Mouse (Mus musculus) heart, postnatal 25 days (tissue): Measurements from ENCODE around the gene Trim16. TPM values are rescaled to one million over a fixed set of nuclear protein-coding genes. Genes with fewer than 3 reads are reported as not detected.

Experiments
- DNase-seq: peaks from one replicate; pipeline ENCODE4 v3.0.0; 2022; ENCODE audit warnings: low spot score
- intact Hi-C: fragments of 180-260 bp; cut with DNase I; formaldehyde crosslinking; loops from one replicate; pipeline ENCODE4 v1.15.1; 2025
- total RNA-seq, 2 experiments: library from RNA; stranded (reverse); gene quantifications; 2 replicates each; pipeline ENCODE4 v1.2.3; 2021

Gene Trim16
- total RNA-seq, 2 experiments from 2014 or later: 5.4 to 6.5 TPM

- intact Hi-C loops: no loop called here
Observed at GRCm38 (mm10) chr11:62827135-62827534, 7.1 kb downstream of the Trim16 start.

GRCm38 (mm10) chr11:62827911-62828310, 7.9 kb downstream of the Trim16 start:
- intact Hi-C loops: no loop called here
- no peak for DNase-seq

More at GRCm38 (mm10) chr11:62827135-62827534, 7.1 kb downstream of the Trim16 start:
- no peak for DNase-seq

GRCm38 (mm10) chr11:62830387-62830786, 10.4 kb downstream of the Trim16 start:
- intact Hi-C loops: no loop called here
- DNase-seq: no peak

- intact Hi-C loops: no loop called here
- DNase-seq: no peak
Observed at GRCm38 (mm10) chr11:62831906-62832305, 11.9 kb downstream of the Trim16 start.

- intact Hi-C loops: no loop called here
- DNase-seq: no peak
Observed at GRCm38 (mm10) chr11:62844562-62844961, 24.5 kb downstream of the Trim16 start.

- no peak for DNase-seq
- intact Hi-C loops: no loop called here
Observed at GRCm38 (mm10) chr11:62845730-62846129, 25.7 kb downstream of the Trim16 start.

GRCm38 (mm10) chr11:62846961-62847654, 27.1 kb downstream of the Trim16 start, which contains the start of gene Fbxw10:
TSS of gene Fbxw10 (plus strand) at chr11:62847069.
- intact Hi-C loops: no loop called here
- DNase-seq: no peak

- intact Hi-C loops: no loop called here
- no peak for DNase-seq
Observed at GRCm38 (mm10) chr11:62847655-62848191, 27.7 kb downstream of the Trim16 start.

- intact Hi-C loops: no loop called here
- no peak for DNase-seq
Observed at GRCm38 (mm10) chr11:62848301-62848700, 28.3 kb downstream of the Trim16 start.

GRCm38 (mm10) chr11:62851199-62851598, 31.2 kb downstream of the Trim16 start:
- DNase-seq: no peak
- intact Hi-C loops: loop anchor here (1.0 kb wide), 1 partner anchor 94 kb away; no protein-coding TSS in a partner anchor

GRCm38 (mm10) chr11:62853334-62853733, 33.3 kb downstream of the Trim16 start:
- no peak for DNase-seq
- intact Hi-C loops: no loop called here

GRCm38 (mm10) chr11:62865562-62865961, 45.5 kb downstream of the Trim16 start:
- no peak for DNase-seq
- intact Hi-C loops: no loop called here

GRCm38 (mm10) chr11:62866685-62867084, 46.7 kb downstream of the Trim16 start:
- intact Hi-C loops: no loop called here
- no peak for DNase-seq

- intact Hi-C loops: no loop called here
- no peak for DNase-seq
Observed at GRCm38 (mm10) chr11:62869201-62869600, 49.2 kb downstream of the Trim16 start.

GRCm38 (mm10) chr11:62869715-62870371, 49.8 kb downstream of the Trim16 start:
- intact Hi-C loops: no loop called here

GRCm38 (mm10) chr11:62873479-62873878, 53.4 kb downstream of the Trim16 start:
- DNase-seq: no peak
- intact Hi-C loops: no loop called here

More at GRCm38 (mm10) chr11:62869715-62870371, 49.8 kb downstream of the Trim16 start:
- DNase-seq: no peak

- no peak for DNase-seq
- intact Hi-C loops: loop anchor here (2.0 kb wide), 1 partner anchor 53 kb away; no protein-coding TSS in a partner anchor
Observed at GRCm38 (mm10) chr11:62875696-62876095, 55.7 kb downstream of the Trim16 start.

GRCm38 (mm10) chr11:62876445-62876844, 56.4 kb downstream of the Trim16 start:
- no peak for DNase-seq
- intact Hi-C loops: loop anchor here (2.0 kb wide), 1 partner anchor 54 kb away; no protein-coding TSS in a partner anchor

- intact Hi-C loops: loop anchor here (2.0 kb wide), 1 partner anchor 55 kb away; no protein-coding TSS in a partner anchor
- DNase-seq: no peak
Observed at GRCm38 (mm10) chr11:62877391-62877790, 57.4 kb downstream of the Trim16 start.

GRCm38 (mm10) chr11:62878728-62879127, 58.7 kb downstream of the Trim16 start:
- intact Hi-C loops: no loop called here
- no peak for DNase-seq
